Mouse (Mus musculus): ENCODE data around the gene Adprhl2. TPM values are rescaled to one million over a fixed set of nuclear protein-coding genes. Genes with fewer than 3 reads are reported as not detected.

Gene Adprhl2
- polyA plus RNA-seq (2014; fragmentation: Illumina TruSeq; extraction: RNeasy Lipid Tissue Mini Kit (QIAGEN cat#74804)): not detected

GRCm38 (mm10) chr4:126321111-126321853 lies at the start of gene Adprhl2:
TSS of gene Adprhl2 (minus strand) at chr4:126321703.

GRCm38 (mm10) chr4:126325281-126325861 lies 3.9 kb upstream of the Adprhl2 start, which contains the start of gene Tekt2:
TSS of gene Tekt2 (minus strand) at chr4:126325688.

GRCm38 (mm10) chr4:126286492-126286891 lies 35.0 kb downstream of the Adprhl2 start, which contains the start of gene Col8a2:
TSS of gene Col8a2 (plus strand) at chr4:126286793.

Other genes with a start within 250 kb of the Adprhl2 start
- 3.6 TPM for gene Lsm10, start 225.1 kb downstream of the Adprhl2 start, polyA plus RNA-seq (2014; fragmentation: Illumina TruSeq; extraction: RNeasy Lipid Tissue Mini Kit (QIAGEN cat#74804))
- gene Stk40, start 217.7 kb downstream of the Adprhl2 start, polyA plus RNA-seq (2014; fragmentation: Illumina TruSeq; extraction: RNeasy Lipid Tissue Mini Kit (QIAGEN cat#74804)): 2.7 TPM
- gene Eva1b, start 174.0 kb downstream of the Adprhl2 start, polyA plus RNA-seq (2014; fragmentation: Illumina TruSeq; extraction: RNeasy Lipid Tissue Mini Kit (QIAGEN cat#74804)): not detected
- gene Sh3d21, start 158.2 kb downstream of the Adprhl2 start, polyA plus RNA-seq (2014; fragmentation: Illumina TruSeq; extraction: RNeasy Lipid Tissue Mini Kit (QIAGEN cat#74804)): 0.40 TPM
- gene Thrap3, start 118.9 kb downstream of the Adprhl2 start, polyA plus RNA-seq (2014; fragmentation: Illumina TruSeq; extraction: RNeasy Lipid Tissue Mini Kit (QIAGEN cat#74804)): 292 TPM
- gene Map7d1, start 65.4 kb downstream of the Adprhl2 start, polyA plus RNA-seq (2014; fragmentation: Illumina TruSeq; extraction: RNeasy Lipid Tissue Mini Kit (QIAGEN cat#74804)): 1.6 TPM
- 27.5 TPM for gene Trappc3, start 59.4 kb downstream of the Adprhl2 start, polyA plus RNA-seq (2014; fragmentation: Illumina TruSeq; extraction: RNeasy Lipid Tissue Mini Kit (QIAGEN cat#74804))
- gene Col8a2, start 34.9 kb downstream of the Adprhl2 start, polyA plus RNA-seq (2014; fragmentation: Illumina TruSeq; extraction: RNeasy Lipid Tissue Mini Kit (QIAGEN cat#74804)): 2.4 TPM
- not detected for gene Tekt2, start 4.0 kb upstream of the Adprhl2 start, polyA plus RNA-seq (2014; fragmentation: Illumina TruSeq; extraction: RNeasy Lipid Tissue Mini Kit (QIAGEN cat#74804))
- gene Ago3, start 107.9 kb upstream of the Adprhl2 start, polyA plus RNA-seq (2014; fragmentation: Illumina TruSeq; extraction: RNeasy Lipid Tissue Mini Kit (QIAGEN cat#74804)): 21.1 TPM
- 28.3 TPM for gene Ago1, start 146.9 kb upstream of the Adprhl2 start, polyA plus RNA-seq (2014; fragmentation: Illumina TruSeq; extraction: RNeasy Lipid Tissue Mini Kit (QIAGEN cat#74804))
- 7.6 TPM for gene Ago4, start 211.8 kb upstream of the Adprhl2 start, polyA plus RNA-seq (2014; fragmentation: Illumina TruSeq; extraction: RNeasy Lipid Tissue Mini Kit (QIAGEN cat#74804))
- 13.2 TPM for gene Clspn, start 235.2 kb upstream of the Adprhl2 start, polyA plus RNA-seq (2014; fragmentation: Illumina TruSeq; extraction: RNeasy Lipid Tissue Mini Kit (QIAGEN cat#74804))